In genomic region chr10:5270641-5271040, GRCm38 (mm10) we compare ENCODE assay signal across 24 mouse cellular contexts.
DNase-seq lines count a peak whose midpoint lies in the region; ATAC-seq and TF ChIP-seq lines count a peak whose summit lies in the region.
"Had no signal": no experiment of that assay in that cellular context is flagged by ENCODE, and none has a peak within 500 bp of the region (broad histone marks: within the 10 kb centered on the region; RNA-seq: fewer than 3 reads in every experiment).

No protein-coding gene starts in this region.

- no peak overlapping the region for H3K4me3 ChIP-seq in kidney, adult 2 months (ENCODE audit: insufficient read depth, low read depth, low read length)
- no peak overlapping the region for H3K4me3 ChIP-seq in liver, adult 2 months (ENCODE audit: insufficient read depth, low read depth, low read length)
- H3K4me3 ChIP-seq in liver, embryonic 12.5 days, result no peak overlapping the region
- H3K4me3 ChIP-seq: embryonic facial prominence, embryonic 10.5 days; forebrain, embryonic 10.5 days; heart, embryonic 10.5 days; hindbrain, embryonic 12.5 days had no signal

- H3K9ac ChIP-seq in liver, adult 2 months (ENCODE audit: low read depth, low read length), result no peak overlapping the region
- no peak overlapping the region for H3K9ac ChIP-seq in liver, embryonic 12.5 days
- H3K9ac ChIP-seq: hindbrain, embryonic 12.5 days had no signal

- no peaks in the 10 kb centered on the region for H3K9me3 ChIP-seq in liver, embryonic 12.5 days (replicated peaks)
- H3K9me3 ChIP-seq: embryonic facial prominence, embryonic 10.5 days; forebrain, embryonic 10.5 days; heart, embryonic 10.5 days; hindbrain, embryonic 12.5 days had no signal

- no peaks in the 10 kb centered on the region; the same call in 1 of the 2 replicates for H3K36me3 ChIP-seq in kidney, adult 2 months (ENCODE audit: control insufficient read depth, insufficient read depth, low read length)
- H3K36me3 ChIP-seq in liver, adult 2 months (ENCODE audit: control insufficient read depth, insufficient read depth, low read length), result peaks cover 2% of the 10 kb centered on the region; the same call in 1 of the 2 replicates
- no peaks in the 10 kb centered on the region for H3K36me3 ChIP-seq in liver, embryonic 12.5 days
- H3K36me3 ChIP-seq: embryonic facial prominence, embryonic 10.5 days; forebrain, embryonic 10.5 days; hindbrain, embryonic 12.5 days had no signal

- ATAC-seq in liver, embryonic 12.5 days, result no peak
- ATAC-seq: activated CD4-positive, CD25-positive, alpha-beta regulatory T cell, adult 4 months; CD4-positive, CD25-positive, alpha-beta regulatory T cell, adult 4 months; forebrain, embryonic 14.5 days; hindbrain, embryonic 16.5 days had no signal

- no peaks in the 10 kb centered on the region for H3K79me2 ChIP-seq in liver, adult 2 months (ENCODE audit: control insufficient read depth, insufficient read depth, low read length)

- DNase-seq in kidney, adult 2 months, result peak; percentile 45
- DNase-seq in kidney, postnatal 14 days, result no peak
- peak; percentile 75 for DNase-seq in liver, adult 2 months (ENCODE audit: extremely low read depth, low read depth, low spot score)
- peak; percentile 8 for DNase-seq in adipocyte (ENCODE audit: low spot score)
- no peak for DNase-seq in natural killer cell, adult 2 months (ENCODE audit: low spot score in 2 of 2)
- no peak for DNase-seq in thymus, postnatal 4 days
- DNase-seq: adrenal gland, adult 2 months; adrenal gland, postnatal 25 days; B cell, adult 2 months; cerebellum, adult 2 months; cerebellum, postnatal 10 days; gastrocnemius, postnatal 36 days; heart, adult 18-20 months; heart, postnatal 10 days; heart, postnatal 4 days had no signal

- no peak overlapping the region for H3K27ac ChIP-seq in kidney, adult 2 months (ENCODE audit: insufficient read depth, low read depth, low read length)
- peak overlapping the region; percentile 26; the same call in 1 of the 2 replicates for H3K27ac ChIP-seq in liver, adult 2 months (replicated peaks; ENCODE audit: insufficient read depth, low read depth, low read length)
- no peak overlapping the region for H3K27ac ChIP-seq in liver, embryonic 12.5 days
- H3K27ac ChIP-seq: embryonic facial prominence, embryonic 10.5 days; forebrain, embryonic 10.5 days; heart, embryonic 10.5 days; hindbrain, embryonic 12.5 days had no signal

- no peak for TF ChIP-seq CTCF in kidney, adult 2 months (conservative IDR thresholded peaks at IDR 0.05; ENCODE audit: insufficient read depth, insufficient read length, low read depth, low read length)
- no peak for TF ChIP-seq CTCF in liver, adult 2 months (IDR thresholded peaks at IDR 0.05; ENCODE audit: low read depth, low read length)

- peaks cover 4% of the 10 kb centered on the region; the same call in 1 of the 2 replicates for H3K4me1 ChIP-seq in kidney, adult 2 months (ENCODE audit: control insufficient read depth, insufficient read depth, low read length)
- H3K4me1 ChIP-seq in liver, adult 2 months (ENCODE audit: control insufficient read depth, insufficient read depth, low read length), result no peaks in the 10 kb centered on the region
- no peaks in the 10 kb centered on the region for H3K4me1 ChIP-seq in liver, embryonic 12.5 days
- H3K4me1 ChIP-seq: embryonic facial prominence, embryonic 10.5 days; forebrain, embryonic 10.5 days; heart, embryonic 10.5 days; hindbrain, embryonic 12.5 days had no signal

- no peak overlapping the region for H3K4me2 ChIP-seq in liver, embryonic 12.5 days
- H3K4me2 ChIP-seq: hindbrain, embryonic 12.5 days had no signal

- TF ChIP-seq POLR2A in kidney, adult 2 months (IDR thresholded peaks at IDR 0.05; ENCODE audit: low read depth, low read length), result no peak
- no peak for TF ChIP-seq POLR2A in liver, adult 2 months (IDR thresholded peaks at IDR 0.05; ENCODE audit: extremely low read depth, insufficient read depth, low read length)

- 66% methylated on average over 2 of the region's 2 CpGs for WGBS in kidney, adult 2 months
- WGBS in liver, adult 2 months, result 37% methylated on average over 2 of the region's 2 CpGs
- 79% methylated on average over 2 of the region's 2 CpGs for whole genome bisulfite sequencing in liver, embryonic 12.5 days (ENCODE audit: insufficient replicate concordance)

- no peaks in the 10 kb centered on the region for H3K27me3 ChIP-seq in kidney, adult 2 months (replicated peaks; ENCODE audit: control insufficient read depth, insufficient read depth, low read length)
- no peaks in the 10 kb centered on the region for H3K27me3 ChIP-seq in liver, adult 2 months (ENCODE audit: control insufficient read depth, insufficient read depth, low read length)
- H3K27me3 ChIP-seq in liver, embryonic 12.5 days (replicated peaks), result no peaks in the 10 kb centered on the region
- H3K27me3 ChIP-seq: hindbrain, embryonic 12.5 days had no signal

Comparison
In these comparisons a context has a peak if more than half of its experiments do, and no peak if none do; other contexts are left out.
1. DNase-seq: peak in kidney, adult 2 months (single experiment), liver, adult 2 months (single experiment) and adipocyte (single experiment); none in kidney, postnatal 14 days (single experiment), natural killer cell, adult 2 months (0 of 2) and thymus, postnatal 4 days (single experiment).